Mouse (Mus musculus): Measurements from ENCODE around the gene Themis.

DNA sequence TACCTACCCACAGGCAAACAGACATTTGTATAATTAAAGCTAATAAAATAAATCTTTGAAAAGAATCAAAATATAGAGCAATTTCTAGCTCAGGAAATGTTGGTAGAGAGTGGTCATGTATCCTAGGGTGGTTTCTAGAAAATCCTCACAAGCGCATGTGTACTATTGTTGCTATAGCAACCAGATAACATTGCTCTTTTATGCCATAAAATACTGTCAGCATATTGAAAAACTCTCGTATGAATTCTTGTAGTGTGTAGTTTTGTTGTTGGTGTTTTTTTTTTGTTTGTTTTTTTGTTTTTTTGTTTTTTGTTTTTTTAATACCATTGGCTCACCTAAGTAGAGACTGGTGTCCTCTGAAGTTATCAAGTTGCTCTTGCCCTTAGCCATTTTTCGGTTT lies 5.8 kb downstream of the Themis start:
- TF ChIP-seq POLR2A (IDR thresholded peaks at IDR 0.05; ENCODE audit: low read depth, low read length) (no peak), CTCF (IDR thresholded peaks at IDR 0.05; ENCODE audit: extremely low read depth, insufficient read depth, insufficient read length, insufficient replicate concordance) (no peak)

Data from spleen, adult 2 months (tissue).